Mouse (Mus musculus) heart, postnatal 0 days (tissue): Measurements from ENCODE around the gene Rnf166.

Source experiments
- CTCF ChIP-seq: IDR thresholded peaks from 2 replicates; pipeline ENCODE4 v1.5.1; 2016; ENCODE audit warnings: antibody characterized with exemption, control low read depth, low read depth
- EP300 ChIP-seq: IDR thresholded peaks from 2 replicates; pipeline ENCODE4 v1.6.1; 2016; ENCODE audit warnings: antibody characterized with exemption, low read depth

DNA sequence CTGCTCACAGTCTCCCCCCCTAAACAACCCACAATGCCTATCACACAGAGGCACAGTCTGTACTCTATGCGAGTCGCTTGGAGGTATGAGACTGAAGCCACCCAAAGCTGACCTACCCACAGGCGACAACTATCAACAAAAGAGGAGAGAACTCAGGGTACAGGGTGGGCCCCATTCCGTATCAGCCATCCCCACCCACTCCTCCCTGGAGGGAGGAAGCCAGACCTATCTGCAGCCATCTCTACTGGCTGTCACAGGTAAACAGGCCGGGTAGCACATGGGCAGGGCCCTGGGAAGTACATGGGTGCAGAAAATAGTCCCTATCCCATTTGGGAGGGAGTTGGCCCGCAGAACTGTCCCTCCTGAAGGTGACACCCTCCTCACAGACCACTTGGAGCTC is 49.1 kb upstream of the Rnf166 start:
- no peak for TF ChIP-seq EP300
- no peak for TF ChIP-seq CTCF
